Mouse (Mus musculus): ENCODE measurements around the gene Rnf222. TPM values are rescaled to one million over a fixed set of nuclear protein-coding genes. Genes with fewer than 3 reads are reported as not detected.

The Rnf222 gene
- polyA plus RNA-seq, 1 experiment from 2014 or later: 0.08 TPM

- no peak overlapping the region for H3K4me3 ChIP-seq (ENCODE audit: low read depth, low read length)
- no peaks in the 10 kb centered on the region for H3K9me3 ChIP-seq (ENCODE audit: control insufficient read depth, low read length)
- 27% methylated on average over 14 of the region's 14 CpGs for WGBS
- no peak overlapping the region for H3K27ac ChIP-seq (ENCODE audit: low read depth, low read length)
- H3K36me3 ChIP-seq (ENCODE audit: control insufficient read depth, insufficient read depth, low read length): no peaks in the 10 kb centered on the region
- H3K4me2 ChIP-seq (ENCODE audit: low read depth): no peak overlapping the region
- no peaks in the 10 kb centered on the region for H3K4me1 ChIP-seq (ENCODE audit: control insufficient read depth, insufficient read depth, low read length)
- DNase-seq (ENCODE audit: low spot score): no peak
- H3K27me3 ChIP-seq (ENCODE audit: control insufficient read depth, insufficient read depth, low read length): no peaks in the 10 kb centered on the region
- no peak for ATAC-seq (ENCODE audit: insufficient read depth, low FRiP score, low TSS enrichment)
- H3K9ac ChIP-seq (ENCODE audit: low read length): no peak overlapping the region
Measured at GRCm38 (mm10) chr11:68882107-68882506, 6.2 kb upstream of the Rnf222 start.

GRCm38 (mm10) chr11:68883843-68884242 is 4.5 kb upstream of the Rnf222 start:
- WGBS: 72% methylated on average over 2 of the region's 2 CpGs
- H3K27ac ChIP-seq (ENCODE audit: low read depth, low read length): no peak overlapping the region
- H3K27me3 ChIP-seq (ENCODE audit: control insufficient read depth, insufficient read depth, low read length): no peaks in the 10 kb centered on the region
- H3K4me2 ChIP-seq (ENCODE audit: low read depth): no peak overlapping the region
- H3K4me3 ChIP-seq (ENCODE audit: low read depth, low read length): no peak overlapping the region
- H3K36me3 ChIP-seq (ENCODE audit: control insufficient read depth, insufficient read depth, low read length): no peaks in the 10 kb centered on the region
- H3K4me1 ChIP-seq (ENCODE audit: control insufficient read depth, insufficient read depth, low read length): no peaks in the 10 kb centered on the region
- no peak for DNase-seq (ENCODE audit: low spot score)
- no peak for ATAC-seq (ENCODE audit: insufficient read depth, low FRiP score, low TSS enrichment)
- H3K9ac ChIP-seq (ENCODE audit: low read length): no peak overlapping the region
- no peaks in the 10 kb centered on the region for H3K9me3 ChIP-seq (ENCODE audit: control insufficient read depth, low read length)

DNA sequence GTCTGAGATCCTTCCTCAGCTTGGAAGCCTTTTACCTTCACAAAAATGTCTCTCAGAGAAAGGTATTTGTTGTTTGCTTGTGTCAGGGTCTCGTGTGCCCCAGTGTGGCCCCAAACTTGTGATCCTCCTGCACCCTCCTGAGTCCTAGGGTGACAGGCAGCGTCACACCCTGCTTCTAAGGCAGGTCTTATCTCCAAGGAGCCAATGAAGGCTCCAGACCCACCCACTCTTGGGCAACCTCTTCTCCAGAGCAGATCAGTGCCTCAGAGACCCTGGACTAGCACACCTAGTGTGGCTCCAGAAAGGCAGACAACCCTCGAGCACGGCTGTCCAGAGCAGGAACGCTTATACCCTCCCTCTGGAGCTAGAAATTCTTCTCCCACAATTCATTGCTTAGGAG is 4.0 kb upstream of the Rnf222 start:
- no peaks in the 10 kb centered on the region for H3K27me3 ChIP-seq (ENCODE audit: control insufficient read depth, insufficient read depth, low read length)
- H3K9ac ChIP-seq (ENCODE audit: low read length): no peak overlapping the region
- DNase-seq (ENCODE audit: low spot score) (no peak), ATAC-seq (ENCODE audit: insufficient read depth, low FRiP score, low TSS enrichment) (no peak)
- H3K4me1 ChIP-seq (ENCODE audit: control insufficient read depth, insufficient read depth, low read length): no peaks in the 10 kb centered on the region
- no peak overlapping the region for H3K4me2 ChIP-seq (ENCODE audit: low read depth)
- H3K27ac ChIP-seq (ENCODE audit: low read depth, low read length): no peak overlapping the region
- no peaks in the 10 kb centered on the region for H3K36me3 ChIP-seq (ENCODE audit: control insufficient read depth, insufficient read depth, low read length)
- H3K4me3 ChIP-seq (ENCODE audit: low read depth, low read length): no peak overlapping the region
- no peaks in the 10 kb centered on the region for H3K9me3 ChIP-seq (ENCODE audit: control insufficient read depth, low read length)
- WGBS: 76% methylated on average over 5 of the region's 5 CpGs

DNA sequence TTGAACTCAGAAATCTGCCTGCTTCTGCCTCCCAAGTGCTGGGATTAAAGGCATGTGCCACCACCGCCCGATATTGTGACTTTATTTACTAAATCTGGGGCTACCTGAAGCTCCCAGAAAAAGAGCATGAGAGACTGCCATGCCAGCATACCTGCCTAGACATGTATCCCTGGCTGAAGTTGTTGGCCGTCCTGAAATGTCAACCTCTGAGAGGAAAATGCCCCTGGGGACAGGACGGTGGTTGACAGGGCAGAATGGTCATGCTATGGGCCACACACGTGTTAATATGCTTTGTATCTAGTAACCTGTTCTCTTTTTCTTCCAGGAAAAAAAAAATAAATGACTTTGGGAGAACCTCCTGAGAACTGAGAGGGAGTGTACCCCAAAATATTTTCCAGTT is 2.3 kb upstream of the Rnf222 start:
- no peak for DNase-seq (ENCODE audit: low spot score)
- Histone ChIP-seq H3K4me2 (ENCODE audit: low read depth) (no peak overlapping the region), H3K27ac (ENCODE audit: low read depth, low read length) (no peak overlapping the region), H3K9ac (ENCODE audit: low read length) (no peak overlapping the region), H3K9me3 (ENCODE audit: control insufficient read depth, low read length) (no peaks in the 10 kb centered on the region), H3K4me1 (ENCODE audit: control insufficient read depth, insufficient read depth, low read length) (no peaks in the 10 kb centered on the region), H3K4me3 (ENCODE audit: low read depth, low read length) (no peak overlapping the region), H3K36me3 (ENCODE audit: control insufficient read depth, insufficient read depth, low read length) (no peaks in the 10 kb centered on the region), H3K27me3 (ENCODE audit: control insufficient read depth, insufficient read depth, low read length) (no peaks in the 10 kb centered on the region)
- whole genome bisulfite sequencing: 84% methylated on average over 5 of the region's 5 CpGs
- no peak for ATAC-seq (ENCODE audit: insufficient read depth, low FRiP score, low TSS enrichment)

DNA sequence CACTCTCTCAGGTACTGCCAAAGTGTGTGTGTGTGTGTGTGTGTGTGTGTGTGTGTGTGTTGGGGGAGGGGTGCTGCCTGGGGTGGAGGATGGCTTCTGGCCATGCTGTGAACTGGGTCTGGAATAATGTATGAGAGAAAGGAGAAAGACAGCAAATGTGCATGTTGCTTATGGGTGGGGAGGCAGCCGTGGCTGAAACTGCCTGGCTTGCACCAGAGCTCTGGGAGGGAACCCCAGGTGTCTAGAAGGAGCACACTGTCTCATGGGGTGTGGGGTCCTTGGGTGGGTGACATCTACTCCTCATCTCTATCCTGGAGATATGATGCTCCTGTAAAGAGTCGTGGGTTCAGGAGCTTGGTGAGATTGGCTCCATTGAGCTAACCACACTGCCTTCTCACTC is 300 bp downstream of the Rnf222 start:
- Histone ChIP-seq H3K4me3 (ENCODE audit: low read depth, low read length) (no peak overlapping the region), H3K9me3 (ENCODE audit: control insufficient read depth, low read length) (no peaks in the 10 kb centered on the region), H3K27me3 (ENCODE audit: control insufficient read depth, insufficient read depth, low read length) (no peaks in the 10 kb centered on the region), H3K27ac (ENCODE audit: low read depth, low read length) (no peak overlapping the region), H3K9ac (ENCODE audit: low read length) (no peak overlapping the region), H3K4me2 (ENCODE audit: low read depth) (no peak overlapping the region), H3K4me1 (ENCODE audit: control insufficient read depth, insufficient read depth, low read length) (no peaks in the 10 kb centered on the region), H3K36me3 (ENCODE audit: control insufficient read depth, insufficient read depth, low read length) (no peaks in the 10 kb centered on the region)
- WGBS: 83% methylated on average over 2 of the region's 2 CpGs
- ATAC-seq (ENCODE audit: insufficient read depth, low FRiP score, low TSS enrichment) (no peak), DNase-seq (ENCODE audit: low spot score) (no peak)

DNA sequence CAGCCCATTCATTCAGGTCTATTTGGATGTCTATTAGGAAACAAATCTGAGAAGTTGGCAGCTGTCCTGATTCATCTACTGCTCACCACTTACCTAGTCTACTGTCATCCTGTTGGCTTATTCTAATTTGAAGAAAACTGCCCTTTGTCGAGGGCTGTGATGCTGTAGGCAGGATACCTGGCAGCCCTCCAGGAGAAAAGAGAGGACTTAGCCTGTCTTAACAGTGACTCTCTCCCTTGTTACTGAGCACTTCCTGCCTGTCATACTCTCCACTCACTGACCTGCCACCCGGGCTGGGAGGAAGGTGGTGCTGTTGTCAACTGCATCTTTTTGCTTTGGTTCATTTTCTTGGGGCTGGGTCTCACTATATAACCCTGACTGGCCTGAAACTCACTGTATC is 2.3 kb downstream of the Rnf222 start:
- H3K9ac ChIP-seq (ENCODE audit: low read length): no peak overlapping the region
- no peak overlapping the region for H3K4me2 ChIP-seq (ENCODE audit: low read depth)
- H3K4me3 ChIP-seq (ENCODE audit: low read depth, low read length): no peak overlapping the region
- 59% methylated on average over 2 of the region's 2 CpGs for WGBS
- DNase-seq (ENCODE audit: low spot score): no peak
- no peaks in the 10 kb centered on the region for H3K27me3 ChIP-seq (ENCODE audit: control insufficient read depth, insufficient read depth, low read length)
- no peaks in the 10 kb centered on the region for H3K4me1 ChIP-seq (ENCODE audit: control insufficient read depth, insufficient read depth, low read length)
- H3K36me3 ChIP-seq (ENCODE audit: control insufficient read depth, insufficient read depth, low read length): no peaks in the 10 kb centered on the region
- no peak overlapping the region for H3K27ac ChIP-seq (ENCODE audit: low read depth, low read length)
- no peak for ATAC-seq (ENCODE audit: insufficient read depth, low FRiP score, low TSS enrichment)
- H3K9me3 ChIP-seq (ENCODE audit: control insufficient read depth, low read length): no peaks in the 10 kb centered on the region

GRCm38 (mm10) chr11:68891823-68892222 is 3.5 kb downstream of the Rnf222 start:
- DNase-seq (ENCODE audit: low spot score): no peak
- Histone ChIP-seq H3K36me3 (ENCODE audit: control insufficient read depth, insufficient read depth, low read length) (no peaks in the 10 kb centered on the region), H3K4me3 (ENCODE audit: low read depth, low read length) (no peak overlapping the region), H3K4me2 (ENCODE audit: low read depth) (no peak overlapping the region), H3K9me3 (ENCODE audit: control insufficient read depth, low read length) (no peaks in the 10 kb centered on the region), H3K9ac (ENCODE audit: low read length) (no peak overlapping the region), H3K27me3 (ENCODE audit: control insufficient read depth, insufficient read depth, low read length) (no peaks in the 10 kb centered on the region), H3K4me1 (ENCODE audit: control insufficient read depth, insufficient read depth, low read length) (no peaks in the 10 kb centered on the region), H3K27ac (ENCODE audit: low read depth, low read length) (no peak overlapping the region)
- no peak for ATAC-seq (ENCODE audit: insufficient read depth, low FRiP score, low TSS enrichment)
- 86% methylated on average over 5 of the region's 5 CpGs for WGBS

DNA sequence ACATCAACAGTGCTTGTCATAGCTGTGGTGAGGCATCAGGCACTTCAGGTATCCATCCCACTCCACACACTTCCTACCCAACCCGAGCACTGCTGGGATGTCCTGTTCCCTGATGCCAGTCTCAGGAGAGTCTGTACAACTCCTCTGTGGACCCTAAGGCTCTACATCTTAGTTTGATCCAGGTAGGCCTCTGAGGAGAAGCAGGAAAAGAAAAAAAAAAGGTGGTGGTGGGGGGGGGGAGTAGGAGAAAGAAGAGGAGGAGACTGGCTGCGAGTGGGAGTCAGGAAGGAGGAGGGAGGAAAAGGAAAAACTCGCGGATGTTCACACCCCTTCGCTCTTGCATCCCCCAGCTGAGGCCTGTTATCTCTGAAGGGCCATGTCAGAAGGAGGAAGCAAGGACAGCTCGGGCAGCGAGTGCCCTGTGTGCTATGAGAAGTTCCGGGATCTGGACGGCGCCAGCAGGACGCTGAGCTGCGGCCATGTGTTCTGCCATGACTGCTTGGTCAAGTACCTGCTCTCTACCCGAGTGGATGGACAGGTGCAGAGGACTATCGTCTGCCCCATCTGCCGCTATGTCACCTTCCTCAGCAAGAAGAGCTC is 4.0 kb downstream of the Rnf222 start:
- no peak for DNase-seq (ENCODE audit: low spot score)
- Histone ChIP-seq H3K4me1 (ENCODE audit: control insufficient read depth, insufficient read depth, low read length) (no peaks in the 10 kb centered on the region), H3K36me3 (ENCODE audit: control insufficient read depth, insufficient read depth, low read length) (no peaks in the 10 kb centered on the region), H3K4me3 (ENCODE audit: low read depth, low read length) (no peak overlapping the region), H3K27ac (ENCODE audit: low read depth, low read length) (no peak overlapping the region), H3K9ac (ENCODE audit: low read length) (no peak overlapping the region; the same call in 1 of the 2 replicates), H3K9me3 (ENCODE audit: control insufficient read depth, low read length) (no peaks in the 10 kb centered on the region), H3K4me2 (ENCODE audit: low read depth) (no peak overlapping the region), H3K27me3 (ENCODE audit: control insufficient read depth, insufficient read depth, low read length) (no peaks in the 10 kb centered on the region)
- no peak for ATAC-seq (ENCODE audit: insufficient read depth, low FRiP score, low TSS enrichment)
- 83% methylated on average over 15 of the region's 15 CpGs for WGBS

DNA sequence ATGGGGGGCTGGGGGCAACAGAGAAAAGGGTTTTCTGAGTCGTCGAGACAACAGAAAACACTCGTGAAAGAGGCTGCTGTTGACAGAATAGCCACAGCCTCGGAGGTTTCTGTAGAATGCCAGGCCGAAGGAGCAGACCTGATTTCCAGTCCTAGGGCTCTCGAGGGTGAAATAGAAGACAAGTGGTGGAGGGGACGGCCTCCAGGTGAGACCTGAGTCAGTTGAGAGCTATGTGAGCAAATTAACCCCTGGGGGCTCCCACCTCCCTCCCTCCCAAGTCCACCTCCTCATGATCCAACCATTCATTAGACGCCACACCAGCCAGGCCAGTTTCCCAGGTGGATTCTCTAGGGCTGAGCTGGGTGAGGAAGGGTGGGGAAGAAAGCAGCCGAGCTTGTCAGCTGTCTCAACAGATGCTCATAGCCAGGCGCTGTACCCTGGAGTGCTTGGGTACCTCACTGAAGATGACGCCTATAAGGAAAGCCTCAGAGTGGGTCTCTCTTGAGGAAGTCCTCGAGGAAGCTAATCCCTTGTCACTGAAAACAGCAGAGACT is 5.6 kb downstream of the Rnf222 start:
- H3K36me3 ChIP-seq (ENCODE audit: control insufficient read depth, insufficient read depth, low read length): no peaks in the 10 kb centered on the region
- H3K9ac ChIP-seq (ENCODE audit: low read length): no peak overlapping the region
- DNase-seq (ENCODE audit: low spot score): no peak
- no peaks in the 10 kb centered on the region for H3K4me1 ChIP-seq (ENCODE audit: control insufficient read depth, insufficient read depth, low read length)
- H3K4me2 ChIP-seq (ENCODE audit: low read depth): no peak overlapping the region
- no peak overlapping the region for H3K27ac ChIP-seq (ENCODE audit: low read depth, low read length)
- no peak overlapping the region for H3K4me3 ChIP-seq (ENCODE audit: low read depth, low read length)
- no peak for ATAC-seq (ENCODE audit: insufficient read depth, low FRiP score, low TSS enrichment)
- H3K27me3 ChIP-seq (ENCODE audit: control insufficient read depth, insufficient read depth, low read length): no peaks in the 10 kb centered on the region
- WGBS: 81% methylated on average over 12 of the region's 12 CpGs
- no peaks in the 10 kb centered on the region for H3K9me3 ChIP-seq (ENCODE audit: control insufficient read depth, low read length)
